In the genomic region with DNA sequence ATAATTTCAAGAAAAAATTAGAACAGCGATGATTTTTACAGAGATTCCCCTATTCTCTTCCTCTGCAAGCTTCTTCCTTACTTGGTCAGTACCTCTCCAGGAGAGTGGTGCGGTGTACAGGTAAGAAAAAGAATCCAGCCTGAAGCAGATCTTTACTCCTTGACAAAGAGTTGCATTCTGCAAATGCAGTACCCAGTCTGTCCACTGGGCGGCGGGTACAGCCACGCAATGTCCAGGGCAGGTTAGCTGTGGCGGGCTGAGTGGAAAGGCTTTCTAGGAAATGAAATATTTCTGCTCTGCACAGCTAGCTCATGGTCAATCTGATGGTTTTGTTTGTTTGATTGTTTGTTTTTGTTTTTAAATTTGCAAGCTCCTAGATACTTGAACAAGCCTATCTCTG, we compare ENCODE assay signal across 7 mouse cellular contexts.
A peak's percentile ranks its signal among the peaks of the same experiment; 100 is the strongest.
DNase-seq lines count a peak whose midpoint lies in the region; ATAC-seq and TF ChIP-seq lines count a peak whose summit lies in the region.

No protein-coding gene starts in this region.

- no peak overlapping the region for H3K4me2 ChIP-seq in forebrain, embryonic 11.5 days (ENCODE audit: low read depth, low read length, severe bottlenecking)
- H3K4me2 ChIP-seq in midbrain, embryonic 13.5 days (replicated peaks): no peak overlapping the region

- no peak for TF ChIP-seq POLR2A in MEL (IDR thresholded peaks at IDR 0.05; ENCODE audit: control insufficient read depth in 1 of 2, insufficient read depth in 1 of 2, low read depth in 1 of 2, low read length in 2 of 2, poor library complexity in 1 of 2)
- TF ChIP-seq POLR2A in bone marrow, adult 2 months (IDR thresholded peaks at IDR 0.05; ENCODE audit: borderline replicate concordance, control insufficient read depth, low read depth, low read length): no peak
- TF ChIP-seq POLR2A in spleen, adult 2 months (IDR thresholded peaks at IDR 0.05; ENCODE audit: low read depth, low read length): no peak

- intact Hi-C loops in heart, postnatal 36 days (cut with DNase I): loop anchor here (2.0 kb wide), 2 partner anchors 178 to 1756 kb away; no protein-coding TSS in a partner anchor

- no peaks in the 10 kb centered on the region for H3K27me3 ChIP-seq in MEL (ENCODE audit: control insufficient read depth in 1 of 2, insufficient read depth in 2 of 2, low read length in 2 of 2)
- no peaks in the 10 kb centered on the region for H3K27me3 ChIP-seq in forebrain, embryonic 11.5 days (ENCODE audit: control insufficient read depth, insufficient read depth, low read length)
- 0 out of 2 replicates have a peak, but pooled peaks cover 9% of the 10 kb centered on the region for H3K27me3 ChIP-seq in midbrain, embryonic 13.5 days
- no peaks in the 10 kb centered on the region for H3K27me3 ChIP-seq in spleen, adult 2 months (ENCODE audit: control insufficient read depth, insufficient read depth, low read length)

- whole genome bisulfite sequencing in bone marrow, adult 2 months: 15% methylated on average over 6 of the region's 6 CpGs
- WGBS in forebrain, embryonic 11.5 days: 8% methylated on average over 6 of the region's 6 CpGs
- 14% methylated on average over 6 of the region's 6 CpGs for WGBS in midbrain, embryonic 13.5 days
- 15% methylated on average over 6 of the region's 6 CpGs for WGBS in spleen, adult 2 months

- no peak overlapping the region for H3K9ac ChIP-seq in MEL (ENCODE audit: control insufficient read depth, low read depth, low read length, poor library complexity, severe bottlenecking)
- H3K9ac ChIP-seq in forebrain, embryonic 11.5 days (ENCODE audit: low read length): no peak overlapping the region
- no peak overlapping the region for H3K9ac ChIP-seq in midbrain, embryonic 13.5 days (replicated peaks)

- TF ChIP-seq CTCF in MEL (IDR thresholded peaks at IDR 0.05 in 2 of 3, conservative IDR thresholded peaks at IDR 0.05 in 1 of 3; ENCODE audit: control insufficient read depth in 1 of 3, insufficient read depth in 1 of 3, low read depth in 2 of 3, low read length in 3 of 3, poor library complexity in 1 of 3, severe bottlenecking in 1 of 3): peak; percentile 76 to 87 (median 84)
- TF ChIP-seq CTCF in bone marrow, adult 2 months (IDR thresholded peaks at IDR 0.05; ENCODE audit: control insufficient read depth, insufficient read depth, low read length): peak; percentile 80
- peak; percentile 80 for TF ChIP-seq CTCF in spleen, adult 2 months (IDR thresholded peaks at IDR 0.05; ENCODE audit: extremely low read depth, insufficient read depth, insufficient read length, insufficient replicate concordance)

- H3K4me3 ChIP-seq in MEL (ENCODE audit: control insufficient read depth in 1 of 2, insufficient read depth in 1 of 2, low read depth in 2 of 2, low read length in 2 of 2): no peak overlapping the region
- no peak overlapping the region for H3K4me3 ChIP-seq in bone marrow, adult 2 months (replicated peaks; ENCODE audit: control insufficient read depth, low read depth, low read length)
- H3K4me3 ChIP-seq in forebrain, embryonic 11.5 days (ENCODE audit: low read depth, low read length): no peak overlapping the region
- no peak overlapping the region for H3K4me3 ChIP-seq in midbrain, embryonic 13.5 days (replicated peaks)
- no peak overlapping the region for H3K4me3 ChIP-seq in spleen, adult 2 months (ENCODE audit: extremely low read depth, insufficient read depth, insufficient read length)

- H3K27ac ChIP-seq in MEL (ENCODE audit: control insufficient read depth, low read depth, low read length): no peak overlapping the region
- H3K27ac ChIP-seq in bone marrow, adult 2 months (ENCODE audit: control insufficient read depth, insufficient read depth, low read depth, low read length, poor library complexity): no peak overlapping the region
- no peak overlapping the region for H3K27ac ChIP-seq in forebrain, embryonic 11.5 days (ENCODE audit: low read depth, low read length)
- H3K27ac ChIP-seq in midbrain, embryonic 13.5 days: no peak overlapping the region
- H3K27ac ChIP-seq in spleen, adult 2 months (ENCODE audit: insufficient read depth, low read length): no peak overlapping the region

- no peak for TF ChIP-seq EP300 in MEL (IDR thresholded peaks at IDR 0.05; ENCODE audit: low read depth in 1 of 2, low read length in 2 of 2)

- no peaks in the 10 kb centered on the region for H3K4me1 ChIP-seq in MEL (ENCODE audit: control insufficient read depth in 1 of 2, insufficient read depth in 2 of 2, low read length in 2 of 2)
- H3K4me1 ChIP-seq in bone marrow, adult 2 months (ENCODE audit: control insufficient read depth, insufficient read depth, low read length): no peaks in the 10 kb centered on the region
- H3K4me1 ChIP-seq in forebrain, embryonic 11.5 days (replicated peaks; ENCODE audit: control insufficient read depth, insufficient read depth, low read length): peaks cover 2% of the 10 kb centered on the region; the same call in 1 of the 2 replicates
- H3K4me1 ChIP-seq in midbrain, embryonic 13.5 days (replicated peaks): no peaks in the 10 kb centered on the region; the same call in 1 of the 2 replicates
- no peaks in the 10 kb centered on the region for H3K4me1 ChIP-seq in spleen, adult 2 months (ENCODE audit: control insufficient read depth, insufficient read depth, insufficient read length)

- H3K36me3 ChIP-seq in MEL (ENCODE audit: control insufficient read depth in 1 of 2, insufficient read depth in 2 of 2, low read length in 2 of 2): no peaks in the 10 kb centered on the region
- no peaks in the 10 kb centered on the region for H3K36me3 ChIP-seq in forebrain, embryonic 11.5 days (ENCODE audit: control insufficient read depth, insufficient read depth, low read length)
- no peaks in the 10 kb centered on the region for H3K36me3 ChIP-seq in midbrain, embryonic 13.5 days
- no peaks in the 10 kb centered on the region for H3K36me3 ChIP-seq in spleen, adult 2 months (ENCODE audit: control insufficient read depth, insufficient read depth, low read length)

- TF ChIP-seq RAD21 in MEL (IDR thresholded peaks at IDR 0.05; ENCODE audit: low read depth, low read length): peak; percentile 66

- H3K9me3 ChIP-seq in MEL (replicated peaks; ENCODE audit: insufficient read depth, low read length): no peaks in the 10 kb centered on the region
- no peaks in the 10 kb centered on the region for H3K9me3 ChIP-seq in forebrain, embryonic 11.5 days (ENCODE audit: control insufficient read depth, low read length)
- no peaks in the 10 kb centered on the region for H3K9me3 ChIP-seq in midbrain, embryonic 13.5 days

- ATAC-seq in forebrain, embryonic 11.5 days (replicated peaks; ENCODE audit: low FRiP score): peak; percentile 46; the same call in 1 of the 2 replicates
- peak; percentile 55 for ATAC-seq in midbrain, embryonic 13.5 days

- H3K79me2 ChIP-seq in MEL (ENCODE audit: control insufficient read depth, insufficient read depth, low read length, poor library complexity): no peaks in the 10 kb centered on the region

- peak; percentile 51 for DNase-seq in MEL (ENCODE audit: low read depth, low spot score)
- DNase-seq in forebrain, embryonic 11.5 days (ENCODE audit: low spot score): peak; percentile 90
- peak; percentile 72 to 89 for DNase-seq in heart, postnatal 36 days
- DNase-seq in left cerebral cortex, adult 8-10 months (ENCODE audit: low spot score in 2 of 2): peak; percentile 34 to 80
- peak in 1 of 2 experiments; percentile 60 for DNase-seq in spleen, adult 2 months (ENCODE audit: low read depth in 1 of 2, low spot score in 2 of 2)

TF ChIP-seq in MEL, 35 proteins besides CTCF, POLR2A, EP300 and RAD21:
- no peak for TF ChIP-seq TAL1 (IDR thresholded peaks at IDR 0.05; ENCODE audit: low read length)
- no peak for TF ChIP-seq HCFC1 (IDR thresholded peaks at IDR 0.05; ENCODE audit: low read depth, low read length)
- TF ChIP-seq JUND (IDR thresholded peaks at IDR 0.05; ENCODE audit: low read depth, low read length): no peak
- TF ChIP-seq SMC3 (IDR thresholded peaks at IDR 0.05; ENCODE audit: low read depth, low read length): peak; percentile 86
- peak; percentile 61 for TF ChIP-seq ZC3H11A (IDR thresholded peaks at IDR 0.05; ENCODE audit: low read depth, low read length)
